In the genomic region with DNA sequence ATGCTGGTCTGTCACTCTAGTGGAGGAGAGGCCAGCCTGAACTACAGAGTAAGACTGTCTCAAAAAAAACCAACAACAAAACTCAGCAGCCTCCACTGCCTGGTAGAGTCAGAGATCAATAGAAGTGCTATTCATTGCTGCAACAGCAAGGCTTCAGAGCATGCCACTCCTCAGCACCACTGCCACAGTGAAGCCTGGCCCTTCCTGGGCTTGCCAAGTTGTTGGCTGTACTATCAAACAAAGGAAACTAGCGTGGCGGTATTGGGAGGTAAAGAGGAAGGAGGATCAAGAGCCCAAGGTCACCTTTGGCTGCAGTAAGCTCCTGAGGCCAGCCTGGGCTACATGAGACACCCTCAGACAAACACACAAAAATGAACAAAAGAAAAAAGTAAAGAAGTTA, we compare ENCODE assay signal across 12 mouse cellular contexts. TPM values are rescaled to one million over a fixed set of nuclear protein-coding genes. Genes with fewer than 3 reads are reported as not detected.
A peak's percentile ranks its signal among the peaks of the same experiment; 100 is the strongest.
DNase-seq lines count a peak whose midpoint lies in the region; ATAC-seq and TF ChIP-seq lines count a peak whose summit lies in the region.
"Had no signal": no experiment of that assay in that cellular context is flagged by ENCODE, and none has a peak within 500 bp of the region (broad histone marks: within the 10 kb centered on the region; RNA-seq: fewer than 3 reads in every experiment).

No protein-coding gene starts in this region.

- no peak overlapping the region for H3K9ac ChIP-seq in kidney, postnatal 0 days (ENCODE audit: low read depth, low read length)
- H3K9ac ChIP-seq in intestine, embryonic 14.5 days (ENCODE audit: low read length), result no peak overlapping the region
- no peak overlapping the region for H3K9ac ChIP-seq in neural tube, embryonic 13.5 days
- H3K9ac ChIP-seq: midbrain, embryonic 13.5 days had no signal

- H3K4me1 ChIP-seq in kidney, postnatal 0 days (replicated peaks; ENCODE audit: insufficient read depth, low read length), result peaks cover 67% of the 10 kb centered on the region
- H3K4me1 ChIP-seq in intestine, embryonic 14.5 days (replicated peaks; ENCODE audit: control insufficient read depth, insufficient read depth, low read length), result peaks cover 70% of the 10 kb centered on the region
- peaks cover 83% of the 10 kb centered on the region for H3K4me1 ChIP-seq in neural tube, embryonic 13.5 days (replicated peaks)

- no peaks in the 10 kb centered on the region; the same call in 1 of the 2 replicates for H3K36me3 ChIP-seq in kidney, postnatal 0 days (ENCODE audit: insufficient read depth, low read length)
- peaks cover 6% of the 10 kb centered on the region; the same call in 1 of the 2 replicates for H3K36me3 ChIP-seq in intestine, embryonic 14.5 days (ENCODE audit: control insufficient read depth, insufficient read depth, low read length)
- no peaks in the 10 kb centered on the region for H3K36me3 ChIP-seq in neural tube, embryonic 13.5 days

- WGBS in kidney, postnatal 0 days, result 60% methylated on average over 2 of the region's 2 CpGs
- 37% methylated on average over 2 of the region's 2 CpGs for WGBS in intestine, embryonic 14.5 days
- whole genome bisulfite sequencing in neural tube, embryonic 13.5 days, result 60% methylated on average over 2 of the region's 2 CpGs

- no peaks in the 10 kb centered on the region for H3K27me3 ChIP-seq in kidney, postnatal 0 days (ENCODE audit: insufficient read depth, low read length)
- H3K27me3 ChIP-seq in intestine, embryonic 14.5 days (replicated peaks; ENCODE audit: control insufficient read depth, insufficient read depth, low read length), result no peaks in the 10 kb centered on the region
- H3K27me3 ChIP-seq in neural tube, embryonic 13.5 days, result no peaks in the 10 kb centered on the region
- H3K27me3 ChIP-seq: midbrain, embryonic 13.5 days; Patski had no signal

- H3K27ac ChIP-seq in gastrocnemius, adult 2 months, result peak overlapping the region; percentile 94
- peak overlapping the region; percentile 92 for H3K27ac ChIP-seq in kidney, postnatal 0 days
- H3K27ac ChIP-seq in intestine, embryonic 14.5 days (ENCODE audit: low read depth), result peak overlapping the region; percentile 88
- peak overlapping the region; percentile 25; the same call in 1 of the 2 replicates for H3K27ac ChIP-seq in neural tube, embryonic 13.5 days (replicated peaks)
- H3K27ac ChIP-seq: midbrain, embryonic 13.5 days had no signal

- intact Hi-C loops in gastrocnemius, adult 2 months (cut with DNase I), result no loop called here

- DNase-seq in gastrocnemius, adult 2 months, result no peak
- no peak for DNase-seq in gastrocnemius, adult 8-10 months (ENCODE audit: low spot score in 2 of 2)
- no peak for DNase-seq in kidney, postnatal 0 days (ENCODE audit: low spot score)
- no peak for DNase-seq in kidney, adult 11 months
- no peak for DNase-seq in intestine, embryonic 14.5 days (ENCODE audit: low spot score)
- DNase-seq in cerebellum, postnatal 4 days (ENCODE audit: low spot score in 2 of 2), result no peak
- DNase-seq in gastrocnemius, postnatal 4 days (ENCODE audit: low spot score in 2 of 2), result no peak
- DNase-seq: layer of hippocampus, postnatal 36 days had no signal

- TF ChIP-seq CTCF in gastrocnemius, adult 2 months (IDR thresholded peaks at IDR 0.05), result no peak
- no peak for TF ChIP-seq CTCF in kidney, postnatal 0 days (IDR thresholded peaks at IDR 0.05; ENCODE audit: low read depth)

- H3K4me2 ChIP-seq in kidney, postnatal 0 days (ENCODE audit: low read length), result no peak overlapping the region; the same call in 1 of the 2 replicates
- H3K4me2 ChIP-seq in intestine, embryonic 14.5 days (ENCODE audit: low read length), result no peak overlapping the region
- H3K4me2 ChIP-seq in neural tube, embryonic 13.5 days, result no peak overlapping the region
- H3K4me2 ChIP-seq: midbrain, embryonic 13.5 days had no signal

- no peak overlapping the region for H3K4me3 ChIP-seq in gastrocnemius, adult 2 months
- no peak overlapping the region for H3K4me3 ChIP-seq in kidney, postnatal 0 days (replicated peaks; ENCODE audit: low read depth, low read length)
- H3K4me3 ChIP-seq in intestine, embryonic 14.5 days (ENCODE audit: low read depth, low read length), result no peak overlapping the region
- H3K4me3 ChIP-seq in neural tube, embryonic 13.5 days, result no peak overlapping the region
- H3K4me3 ChIP-seq: midbrain, embryonic 13.5 days had no signal

- ATAC-seq in kidney, postnatal 0 days (replicated peaks; ENCODE audit: low FRiP score, low read depth), result no peak
- no peak for ATAC-seq in intestine, embryonic 14.5 days (replicated peaks; ENCODE audit: low FRiP score, low TSS enrichment, low read depth)
- ATAC-seq in neural tube, embryonic 13.5 days (ENCODE audit: low read depth), result no peak
- ATAC-seq: midbrain, embryonic 13.5 days had no signal

- no peaks in the 10 kb centered on the region for H3K9me3 ChIP-seq in kidney, postnatal 0 days (replicated peaks; ENCODE audit: low read length)
- no peaks in the 10 kb centered on the region for H3K9me3 ChIP-seq in intestine, embryonic 14.5 days (ENCODE audit: control insufficient read depth, low read length)
- no peaks in the 10 kb centered on the region for H3K9me3 ChIP-seq in neural tube, embryonic 13.5 days
- H3K9me3 ChIP-seq: midbrain, embryonic 13.5 days had no signal

RNA-seq across cellular contexts. Expression of a gene that starts 36.0 kb away (rescaled TPM):
- total RNA-seq in gastrocnemius, adult 2 months (2021), result 10 to 100 TPM; 27.1 to 40.2 TPM
- 10 to 100 TPM; 21.3 to 36.9 (median 28.2) TPM for total RNA-seq in gastrocnemius, adult 8-10 months (2022)
- polyA plus RNA-seq in kidney, postnatal 0 days (2015; fragmentation: Nextera tagmentation; extraction: Ambion mirVana), result 255 and 280 TPM in 2 replicates
- 298 and 300 TPM in 2 replicates for polyA plus RNA-seq in intestine, embryonic 14.5 days (2014; fragmentation: Nextera tagmentation; extraction: Ambion mirVana)
- 142 and 147 TPM in 2 replicates for polyA plus RNA-seq in neural tube, embryonic 13.5 days (2015; fragmentation: Nextera tagmentation; extraction: Ambion mirVana)
- total RNA-seq in gastrocnemius, postnatal 4 days (2021), result 100 to 1,000 TPM; 133 to 160 TPM

RNA-seq across cellular contexts. Expression of a gene that starts 45.0 kb away (rescaled TPM):
- total RNA-seq in gastrocnemius, adult 2 months (2021), result under 1 TPM; 0.15 to 0.28 TPM
- total RNA-seq in gastrocnemius, adult 8-10 months (2022), result under 1 TPM in 1 of 4 experiments, not detected in 3; 0.11 TPM
- 0.34 and 0.47 TPM in 2 replicates for polyA plus RNA-seq in kidney, postnatal 0 days (2015; fragmentation: Nextera tagmentation; extraction: Ambion mirVana)
- polyA plus RNA-seq in intestine, embryonic 14.5 days (2014; fragmentation: Nextera tagmentation; extraction: Ambion mirVana), result 0.23 and 0.44 TPM in 2 replicates
- polyA plus RNA-seq in neural tube, embryonic 13.5 days (2015; fragmentation: Nextera tagmentation; extraction: Ambion mirVana), result 0.29 and 0.55 TPM in 2 replicates
- under 1 TPM; 0.10 to 0.20 TPM for total RNA-seq in gastrocnemius, postnatal 4 days (2021)
- total RNA-seq: granulocyte monocyte progenitor cell, adult 5-6 weeks had no signal

RNA-seq across cellular contexts. Expression of a gene that starts 55.5 kb away (rescaled TPM):
- 100 to 1,000 TPM; 122 to 141 TPM for total RNA-seq in gastrocnemius, adult 2 months (2021)
- total RNA-seq in gastrocnemius, adult 8-10 months (2022), result 100 to 1,000 TPM; 130 to 143 (median 134) TPM
- polyA plus RNA-seq in kidney, postnatal 0 days (2015; fragmentation: Nextera tagmentation; extraction: Ambion mirVana), result 467 and 479 TPM in 2 replicates
- 444 and 452 TPM in 2 replicates for polyA plus RNA-seq in intestine, embryonic 14.5 days (2014; fragmentation: Nextera tagmentation; extraction: Ambion mirVana)
- polyA plus RNA-seq in neural tube, embryonic 13.5 days (2015; fragmentation: Nextera tagmentation; extraction: Ambion mirVana), result 352 and 359 TPM in 2 replicates
- 100 to 1,000 TPM; 191 to 212 TPM for total RNA-seq in gastrocnemius, postnatal 4 days (2021)

RNA-seq across cellular contexts. Expression of a gene that starts 55.7 kb away (rescaled TPM):
- under 1 TPM; 0.25 to 0.33 TPM for total RNA-seq in gastrocnemius, adult 2 months (2021)
- under 1 TPM; 0.22 to 0.82 (median 0.41) TPM for total RNA-seq in gastrocnemius, adult 8-10 months (2022)
- polyA plus RNA-seq in kidney, postnatal 0 days (2015; fragmentation: Nextera tagmentation; extraction: Ambion mirVana), result 7.6 and 9.5 TPM in 2 replicates
- polyA plus RNA-seq in intestine, embryonic 14.5 days (2014; fragmentation: Nextera tagmentation; extraction: Ambion mirVana), result 10.0 and 11.6 TPM in 2 replicates
- 4.1 and 5.3 TPM in 2 replicates for polyA plus RNA-seq in neural tube, embryonic 13.5 days (2015; fragmentation: Nextera tagmentation; extraction: Ambion mirVana)
- 1 to 10 TPM; 1.3 to 1.6 TPM for total RNA-seq in gastrocnemius, postnatal 4 days (2021)

Comparison
In these comparisons a context has a peak if more than half of its experiments do, and no peak if none do; other contexts are left out.
1. H3K27ac ChIP-seq: peak in every context shown above with its lines; median percentile 94 in gastrocnemius, adult 2 months; 92 in kidney, postnatal 0 days; 88 in intestine, embryonic 14.5 days; 25 in neural tube, embryonic 13.5 days.